Mouse (Mus musculus) brown adipose tissue, adult 24 weeks (tissue): ENCODE data around the gene Zfp580. TPM values are rescaled to one million over a fixed set of nuclear protein-coding genes. Genes with fewer than 3 reads are reported as not detected.

ENCODE experiments used
- H3K27ac ChIP-seq: fragments of 200-500 bp; replicated peaks from 2 replicates; pipeline ENCODE4 v1.5.1; 2012; ENCODE audit warnings: low read depth, mild to moderate bottlenecking, low read length
- H3K4me1 ChIP-seq: fragments of 200-500 bp; 2 replicates; pipeline ENCODE4 v1.6.1; 2012; ENCODE audit warnings: low read length, mixed read lengths; ENCODE audit not compliant: control insufficient read depth, insufficient read depth, insufficient read length
- H3K4me3 ChIP-seq: fragments of 200-500 bp; 2 replicates; pipeline ENCODE4 v1.5.1; 2012; ENCODE audit warnings: low read depth, mild to moderate bottlenecking, low read length, moderate library complexity; ENCODE audit not compliant: insufficient read depth
- polyA plus RNA-seq: library from polyadenylated mRNA; stranded (reverse); fragments of >200 nt; gene quantifications from 2 replicates; pipeline ENCODE4 v1.2.4, GENCODE M21; 2012; ENCODE audit not compliant: missing spikeins, insufficient read depth, insufficient read length

Gene Zfp580
- polyA plus RNA-seq, 1 experiment = 4.4 TPM

- Histone ChIP-seq H3K27ac (no peak overlapping the region), H3K4me3 (no peak overlapping the region), H3K4me1 (no peaks in the 10 kb centered on the region; the same call in 1 of the 2 replicates)
Measured at GRCm38 (mm10) chr7:5047313-5047712, 4.0 kb upstream of the Zfp580 start.

GRCm38 (mm10) chr7:5052438-5052837 is 1.1 kb downstream of the Zfp580 start:
- H3K4me3 ChIP-seq = peak overlapping the region; percentile 65
- H3K27ac ChIP-seq = no peak overlapping the region
- no peaks in the 10 kb centered on the region; the same call in 1 of the 2 replicates for H3K4me1 ChIP-seq

GRCm38 (mm10) chr7:5052931-5053343 is 1.6 kb downstream of the Zfp580 start:
- Histone ChIP-seq H3K4me3 (peak overlapping the region; percentile 8; the same call in 1 of the 2 replicates), H3K27ac (no peak overlapping the region), H3K4me1 (no peaks in the 10 kb centered on the region; the same call in 1 of the 2 replicates)

- Histone ChIP-seq H3K27ac (no peak overlapping the region), H3K4me3 (no peak overlapping the region; the same call in 1 of the 2 replicates), H3K4me1 (no peaks in the 10 kb centered on the region; the same call in 1 of the 2 replicates)
Measured at GRCm38 (mm10) chr7:5053456-5054179, 2.3 kb downstream of the Zfp580 start.

GRCm38 (mm10) chr7:5056651-5057263 is 5.4 kb downstream of the Zfp580 start:
- no peak overlapping the region for H3K4me3 ChIP-seq
- H3K4me1 ChIP-seq = no peaks in the 10 kb centered on the region; the same call in 1 of the 2 replicates
- no peak overlapping the region for H3K27ac ChIP-seq

GRCm38 (mm10) chr7:5057381-5057780 is 6.0 kb downstream of the Zfp580 start:
- H3K4me3 ChIP-seq = no peak overlapping the region
- no peak overlapping the region for H3K27ac ChIP-seq
- no peaks in the 10 kb centered on the region for H3K4me1 ChIP-seq

GRCm38 (mm10) chr7:5057804-5058203 is 6.5 kb downstream of the Zfp580 start:
- H3K27ac ChIP-seq = no peak overlapping the region
- H3K4me3 ChIP-seq = no peak overlapping the region
- H3K4me1 ChIP-seq = no peaks in the 10 kb centered on the region

GRCm38 (mm10) chr7:5058631-5059030 is 7.3 kb downstream of the Zfp580 start:
- H3K27ac ChIP-seq = no peak overlapping the region
- no peak overlapping the region for H3K4me3 ChIP-seq
- H3K4me1 ChIP-seq = 0 out of 2 replicates have a peak, but pooled peaks cover 2% of the 10 kb centered on the region

GRCm38 (mm10) chr7:5059421-5059820 is 8.1 kb downstream of the Zfp580 start:
- Histone ChIP-seq H3K4me1 (peaks cover 7% of the 10 kb centered on the region; the same call in 1 of the 2 replicates), H3K27ac (no peak overlapping the region), H3K4me3 (no peak overlapping the region)

GRCm38 (mm10) chr7:5060239-5060731 is 8.9 kb downstream of the Zfp580 start:
- H3K4me1 ChIP-seq = peaks cover 9% of the 10 kb centered on the region; the same call in 1 of the 2 replicates
- H3K27ac ChIP-seq = peak overlapping the region; percentile 93
- H3K4me3 ChIP-seq = peak overlapping the region; percentile 93

GRCm38 (mm10) chr7:5060944-5061773 is 9.8 kb downstream of the Zfp580 start:
- H3K4me3 ChIP-seq = peak overlapping the region; percentile 93
- peak overlapping the region; percentile 99 for H3K27ac ChIP-seq
- peaks cover 9% of the 10 kb centered on the region; the same call in 1 of the 2 replicates for H3K4me1 ChIP-seq

- peaks cover 9% of the 10 kb centered on the region; the same call in 1 of the 2 replicates for H3K4me1 ChIP-seq
- H3K27ac ChIP-seq = peak within 1 kb of the TSS; percentile 99
- H3K4me3 ChIP-seq = peak within 1 kb of the TSS; percentile 93
Measured at GRCm38 (mm10) chr7:5061774-5062359, 10.5 kb downstream of the Zfp580 start, which contains the start of gene U2af2. Gene U2af2 (plus strand): TSS chr7:5062143.

- Histone ChIP-seq H3K27ac (peak overlapping the region; percentile 92), H3K4me1 (peaks cover 9% of the 10 kb centered on the region; the same call in 1 of the 2 replicates), H3K4me3 (peak overlapping the region; percentile 82)
Measured at GRCm38 (mm10) chr7:5062360-5063001, 11.1 kb downstream of the Zfp580 start.

GRCm38 (mm10) chr7:5064886-5065285 is 13.5 kb downstream of the Zfp580 start:
- Histone ChIP-seq H3K4me3 (no peak overlapping the region), H3K27ac (no peak overlapping the region), H3K4me1 (peaks cover 9% of the 10 kb centered on the region; the same call in 1 of the 2 replicates)
